28 mouse cellular contexts compared by ENCODE assay signal in the genomic region with DNA sequence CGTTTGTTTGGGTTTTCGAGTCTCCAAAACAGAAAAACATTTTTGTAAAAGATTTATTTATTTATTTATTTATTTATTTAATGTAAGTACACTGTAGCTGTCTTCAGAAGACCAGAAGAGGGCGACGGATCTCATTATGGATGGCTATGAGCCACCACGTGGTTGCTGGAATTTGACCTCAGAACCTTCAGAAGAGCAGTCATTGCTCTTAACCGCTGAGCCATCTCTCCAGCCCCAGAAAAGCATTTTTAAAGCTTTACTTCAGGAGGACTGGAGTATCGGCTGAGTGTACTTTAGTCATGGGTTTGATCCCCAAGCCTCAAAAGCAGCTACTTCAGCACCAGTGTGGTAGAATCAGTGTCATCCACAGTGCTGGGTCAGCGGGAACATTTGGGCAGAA.
DNase-seq lines count a peak whose midpoint lies in the region; ATAC-seq and TF ChIP-seq lines count a peak whose summit lies in the region.
"Had no signal": no experiment of that assay in that cellular context is flagged by ENCODE, and none has a peak within 500 bp of the region (broad histone marks: within the 10 kb centered on the region; RNA-seq: fewer than 3 reads in every experiment).

No protein-coding gene starts in this region.

- no peaks in the 10 kb centered on the region for H3K9me3 ChIP-seq in lung, embryonic 14.5 days (ENCODE audit: low read depth, low read length)
- H3K9me3 ChIP-seq: G1E; heart, embryonic 12.5 days; hindbrain, embryonic 12.5 days; liver, embryonic 13.5 days; neural tube, embryonic 13.5 days; stomach, embryonic 15.5 days had no signal

- no peak for ATAC-seq in lung, embryonic 14.5 days (ENCODE audit: insufficient read depth)
- no peak for ATAC-seq in erythroblast, adult 5-6 weeks (replicated peaks; ENCODE audit: low FRiP score, poor library complexity, severe bottlenecking)
- ATAC-seq: CD4-positive, CD25-positive, alpha-beta regulatory T cell, adult 4 months; forebrain, embryonic 16.5 days; intestine, postnatal 0 days; midbrain, embryonic 16.5 days had no signal

- no peak overlapping the region for H3K9ac ChIP-seq in lung, embryonic 14.5 days
- H3K9ac ChIP-seq: heart, embryonic 12.5 days; hindbrain, embryonic 12.5 days; liver, embryonic 13.5 days; neural tube, embryonic 13.5 days; stomach, embryonic 15.5 days had no signal

- 70% methylated on average over 8 of the region's 8 CpGs for WGBS in lung, embryonic 14.5 days

- peaks cover 6% of the 10 kb centered on the region; the same call in 1 of the 2 replicates for H3K36me3 ChIP-seq in lung, embryonic 14.5 days (ENCODE audit: insufficient read depth)
- H3K36me3 ChIP-seq: G1E had no signal

- H3K27ac ChIP-seq in lung, embryonic 14.5 days (ENCODE audit: low read depth): no peak overlapping the region
- H3K27ac ChIP-seq: hindbrain, embryonic 12.5 days; liver, embryonic 13.5 days; midbrain, embryonic 10.5 days; neural tube, embryonic 13.5 days; stomach, embryonic 15.5 days had no signal

- no peak overlapping the region for H3K4me3 ChIP-seq in lung, embryonic 14.5 days (ENCODE audit: low read depth, low read length)
- H3K4me3 ChIP-seq: heart, embryonic 12.5 days; hindbrain, embryonic 12.5 days; liver, embryonic 13.5 days; midbrain, embryonic 10.5 days; myocyte; neural tube, embryonic 13.5 days; stomach, embryonic 15.5 days had no signal

- H3K4me2 ChIP-seq in lung, embryonic 14.5 days: no peak overlapping the region
- H3K4me2 ChIP-seq: heart, embryonic 12.5 days; hindbrain, embryonic 12.5 days; liver, embryonic 13.5 days; neural tube, embryonic 13.5 days; stomach, embryonic 15.5 days had no signal

- H3K27me3 ChIP-seq in lung, embryonic 14.5 days (ENCODE audit: insufficient read depth, low read length): no peaks in the 10 kb centered on the region
- H3K27me3 ChIP-seq: heart, embryonic 12.5 days; hindbrain, embryonic 12.5 days; liver, embryonic 13.5 days; neural tube, embryonic 13.5 days; stomach, embryonic 15.5 days had no signal

- no peaks in the 10 kb centered on the region for H3K4me1 ChIP-seq in lung, embryonic 14.5 days (ENCODE audit: insufficient read depth)
- H3K4me1 ChIP-seq: heart, embryonic 12.5 days; hindbrain, embryonic 12.5 days; liver, embryonic 13.5 days; neural tube, embryonic 13.5 days; stomach, embryonic 15.5 days had no signal

- TF ChIP-seq CTCF in lung, embryonic 14.5 days (IDR thresholded peaks at IDR 0.05; ENCODE audit: low read depth): no peak

- DNase-seq in lung, embryonic 14.5 days: peak; percentile 18
- no peak for DNase-seq in lung, adult 18-20 months
- peak; percentile 48 for DNase-seq in R1 (ENCODE audit: low read depth, low spot score)
- DNase-seq in kidney, postnatal 10 days: peak; percentile 34
- no peak for DNase-seq in right cerebral cortex, postnatal 14 days
- no peak for DNase-seq in retina, postnatal 1 day
- DNase-seq: adrenal gland, postnatal 14 days; cerebellum, adult 9-10 months; gastrocnemius, postnatal 14 days; heart, adult 11 months; heart, postnatal 10 days; layer of hippocampus, adult 9-11 months; liver, embryonic 13.5 days; right cerebral cortex, adult 18-20 months; thymus, adult 18-20 months; thymus, postnatal 4 days had no signal

Comparison
In these comparisons a context has a peak if more than half of its experiments do, and no peak if none do; other contexts are left out.
1. DNase-seq: peak in lung, embryonic 14.5 days (single experiment), R1 (single experiment) and kidney, postnatal 10 days (single experiment); none in lung, adult 18-20 months (0 of 2), right cerebral cortex, postnatal 14 days (single experiment) and retina, postnatal 1 day (single experiment).